In genomic region chr7:110018631-110019482, GRCm38 (mm10) we compare ENCODE assay signal across 8 mouse cellular contexts. TPM values are rescaled to one million over a fixed set of nuclear protein-coding genes. Genes with fewer than 3 reads are reported as not detected.
A peak's percentile ranks its signal among the peaks of the same experiment; 100 is the strongest.
DNase-seq lines count a peak whose midpoint lies in the region; ATAC-seq and TF ChIP-seq lines count a peak whose summit lies in the region.

No protein-coding gene starts in this region.

- peak; percentile 80 for ATAC-seq in forebrain, embryonic 13.5 days
- peak; percentile 82 for ATAC-seq in heart, postnatal 0 days (ENCODE audit: insufficient read depth, low read depth)
- ATAC-seq in liver, embryonic 16.5 days (ENCODE audit: low read depth) = peak; percentile 71
- peak; percentile 84 for ATAC-seq in neural tube, embryonic 13.5 days (ENCODE audit: low read depth)

- peaks cover 0 to 10% of the 10 kb centered on the region in 2 experiments for H3K36me3 ChIP-seq in CH12.LX (replicated peaks in 1 of 2; ENCODE audit: control insufficient read depth in 1 of 2, insufficient read depth in 1 of 2, low read length in 1 of 2)
- no peaks in the 10 kb centered on the region for H3K36me3 ChIP-seq in forebrain, embryonic 13.5 days (ENCODE audit: poor library complexity, severe bottlenecking)
- H3K36me3 ChIP-seq in heart, postnatal 0 days (replicated peaks; ENCODE audit: control insufficient read depth, insufficient read depth, low read length) = no peaks in the 10 kb centered on the region
- H3K36me3 ChIP-seq in liver, embryonic 16.5 days (ENCODE audit: control insufficient read depth, insufficient read depth) = no peaks in the 10 kb centered on the region
- no peaks in the 10 kb centered on the region for H3K36me3 ChIP-seq in neural tube, embryonic 13.5 days
- no peaks in the 10 kb centered on the region for H3K36me3 ChIP-seq in thymus, adult 2 months (ENCODE audit: control insufficient read depth, insufficient read depth, low read length)

- in situ Hi-C loops in CH12.LX (cut with MboI; ENCODE audit: low pct_ligation_motif_present, low pct_unique_long_range_greater_than_20kb, low sequenced_read_pairs) = no loop called here

- peak overlapping the region; percentile 55; the same call in 1 of the 2 replicates for H3K4me2 ChIP-seq in CH12.LX (ENCODE audit: insufficient read depth, low read depth, poor library complexity, severe bottlenecking)
- peak overlapping the region; percentile 89 for H3K4me2 ChIP-seq in forebrain, embryonic 13.5 days
- peak overlapping the region; percentile 84 for H3K4me2 ChIP-seq in heart, postnatal 0 days (ENCODE audit: low read depth, low read length)
- H3K4me2 ChIP-seq in liver, embryonic 16.5 days (ENCODE audit: low read depth, low read length) = peak overlapping the region; percentile 69
- peak overlapping the region; percentile 96 for H3K4me2 ChIP-seq in neural tube, embryonic 13.5 days

- peaks cover 5% of the 10 kb centered on the region for H3K9me3 ChIP-seq in CH12.LX (replicated peaks; ENCODE audit: low read length)
- no peaks in the 10 kb centered on the region for H3K9me3 ChIP-seq in forebrain, embryonic 13.5 days (replicated peaks)
- H3K9me3 ChIP-seq in heart, postnatal 0 days (replicated peaks; ENCODE audit: control insufficient read depth, low read length) = no peaks in the 10 kb centered on the region
- H3K9me3 ChIP-seq in liver, embryonic 16.5 days (replicated peaks; ENCODE audit: control insufficient read depth, low read length) = no peaks in the 10 kb centered on the region
- no peaks in the 10 kb centered on the region for H3K9me3 ChIP-seq in neural tube, embryonic 13.5 days

- H3K9ac ChIP-seq in CH12.LX (ENCODE audit: insufficient read depth, low read depth) = peak overlapping the region; percentile 94
- H3K9ac ChIP-seq in forebrain, embryonic 13.5 days = peak overlapping the region; percentile 98
- peak overlapping the region; percentile 88 for H3K9ac ChIP-seq in heart, postnatal 0 days (replicated peaks; ENCODE audit: low read depth, low read length)
- H3K9ac ChIP-seq in liver, embryonic 16.5 days (ENCODE audit: low read depth, low read length) = peak overlapping the region; percentile 97
- peak overlapping the region; percentile 98 for H3K9ac ChIP-seq in neural tube, embryonic 13.5 days

- TF ChIP-seq EP300 in CH12.LX (IDR thresholded peaks at IDR 0.05; ENCODE audit: low read length) = no peak
- no peak for TF ChIP-seq EP300 in heart, postnatal 0 days (IDR thresholded peaks at IDR 0.05; ENCODE audit: low read depth)

- H3K27ac ChIP-seq in CH12.LX (ENCODE audit: insufficient read depth, low read depth) = peak overlapping the region; percentile 81
- H3K27ac ChIP-seq in bone marrow macrophage, adult 2 months (ENCODE audit: insufficient read depth, low read depth, low read length) = peak overlapping the region; percentile 83
- H3K27ac ChIP-seq in forebrain, embryonic 13.5 days = peak overlapping the region; percentile 90
- H3K27ac ChIP-seq in heart, postnatal 0 days (ENCODE audit: low read depth) = peak overlapping the region; percentile 90
- peak overlapping the region; percentile 92 for H3K27ac ChIP-seq in liver, embryonic 16.5 days (ENCODE audit: low read length)
- peak overlapping the region; percentile 87 for H3K27ac ChIP-seq in neural tube, embryonic 13.5 days (replicated peaks)
- H3K27ac ChIP-seq in thymus, adult 2 months (ENCODE audit: control insufficient read depth, insufficient read depth, low read length) = no peak overlapping the region

- peak; percentile 36 for DNase-seq in CH12.LX (ENCODE audit: extremely low read depth)
- DNase-seq in heart, postnatal 0 days (ENCODE audit: low spot score) = peak; percentile 24
- DNase-seq in kidney, postnatal 25 days = peak; percentile 57 to 83
- peak; percentile 38 for DNase-seq in thymus, adult 2 months

- peaks cover 50% of the 10 kb centered on the region for H3K79me2 ChIP-seq in CH12.LX (replicated peaks; ENCODE audit: control insufficient read depth, extremely low read depth, insufficient read depth, poor library complexity, severe bottlenecking)

- TF ChIP-seq POLR2A in CH12.LX (IDR thresholded peaks at IDR 0.05; ENCODE audit: low read depth, low read length) = no peak
- TF ChIP-seq POLR2A in bone marrow macrophage, adult 2 months (IDR thresholded peaks at IDR 0.05; ENCODE audit: borderline replicate concordance, low read depth, low read length) = no peak
- TF ChIP-seq POLR2A in thymus, adult 2 months (IDR thresholded peaks at IDR 0.05; ENCODE audit: control insufficient read depth, extremely low read depth, insufficient read depth, low read length, poor library complexity) = no peak

- H3K4me3 ChIP-seq in CH12.LX (replicated peaks in 1 of 3; ENCODE audit: low read depth in 2 of 3, low read length in 2 of 3, poor library complexity in 1 of 3) = peak overlapping the region; percentile 93 to 95 (median 94)
- H3K4me3 ChIP-seq in bone marrow macrophage, adult 2 months (ENCODE audit: insufficient read depth, low read length) = peak overlapping the region; percentile 100
- H3K4me3 ChIP-seq in forebrain, embryonic 13.5 days = peak overlapping the region; percentile 100
- H3K4me3 ChIP-seq in heart, postnatal 0 days (ENCODE audit: low read depth, low read length) = peak overlapping the region; percentile 72
- H3K4me3 ChIP-seq in liver, embryonic 16.5 days (ENCODE audit: low read depth, low read length) = peak overlapping the region; percentile 98
- H3K4me3 ChIP-seq in neural tube, embryonic 13.5 days = peak overlapping the region; percentile 96
- peak overlapping the region; percentile 87 for H3K4me3 ChIP-seq in thymus, adult 2 months (ENCODE audit: control insufficient read depth, insufficient read depth, low read length)

- peaks cover 0 to 21% of the 10 kb centered on the region in 2 experiments; a peak in 2 of 4 replicates for H3K4me1 ChIP-seq in CH12.LX (ENCODE audit: control insufficient read depth in 1 of 2, insufficient read depth in 2 of 2)
- H3K4me1 ChIP-seq in bone marrow macrophage, adult 2 months (ENCODE audit: control insufficient read depth, insufficient read depth, low read length) = 0 out of 2 replicates have a peak, but pooled peaks cover 8% of the 10 kb centered on the region
- peaks cover 19% of the 10 kb centered on the region for H3K4me1 ChIP-seq in forebrain, embryonic 13.5 days
- H3K4me1 ChIP-seq in heart, postnatal 0 days (ENCODE audit: control insufficient read depth, insufficient read depth) = peaks cover 9% of the 10 kb centered on the region
- peaks cover 12% of the 10 kb centered on the region for H3K4me1 ChIP-seq in liver, embryonic 16.5 days (ENCODE audit: control insufficient read depth, low read depth, low read length)
- H3K4me1 ChIP-seq in neural tube, embryonic 13.5 days (replicated peaks) = peaks cover 17% of the 10 kb centered on the region
- peaks cover 5% of the 10 kb centered on the region for H3K4me1 ChIP-seq in thymus, adult 2 months (replicated peaks; ENCODE audit: control insufficient read depth, insufficient read depth, low read length)

- H3K27me3 ChIP-seq in CH12.LX (replicated peaks) = no peaks in the 10 kb centered on the region
- no peaks in the 10 kb centered on the region for H3K27me3 ChIP-seq in forebrain, embryonic 13.5 days
- H3K27me3 ChIP-seq in heart, postnatal 0 days (ENCODE audit: control insufficient read depth, insufficient read depth, low read length) = no peaks in the 10 kb centered on the region
- H3K27me3 ChIP-seq in liver, embryonic 16.5 days (ENCODE audit: control insufficient read depth, insufficient read depth, low read depth, low read length) = no peaks in the 10 kb centered on the region
- no peaks in the 10 kb centered on the region for H3K27me3 ChIP-seq in neural tube, embryonic 13.5 days
- H3K27me3 ChIP-seq in thymus, adult 2 months (ENCODE audit: control insufficient read depth, insufficient read depth, low read length) = no peaks in the 10 kb centered on the region

- no peak for TF ChIP-seq RAD21 in CH12.LX (IDR thresholded peaks at IDR 0.05; ENCODE audit: low read depth, low read length)

- under 1% methylated on average over 42 of the region's 42 CpGs for WGBS in forebrain, embryonic 13.5 days
- WGBS in heart, postnatal 0 days = under 1% methylated on average over 42 of the region's 42 CpGs
- under 1% methylated on average over 40 of the region's 42 CpGs for WGBS in liver, embryonic 16.5 days (ENCODE audit: insufficient replicate concordance)
- WGBS in neural tube, embryonic 13.5 days = under 1% methylated on average over 42 of the region's 42 CpGs
- WGBS in thymus, adult 2 months = under 1% methylated on average over 42 of the region's 42 CpGs

- TF ChIP-seq CTCF in CH12.LX (conservative IDR thresholded peaks at IDR 0.05 in 1 of 2, IDR thresholded peaks at IDR 0.05 in 1 of 2; ENCODE audit: low read depth in 2 of 2, low read length in 2 of 2) = no peak
- TF ChIP-seq CTCF in bone marrow macrophage, adult 2 months (IDR thresholded peaks at IDR 0.05; ENCODE audit: low read depth, low read length) = no peak
- TF ChIP-seq CTCF in heart, postnatal 0 days (IDR thresholded peaks at IDR 0.05; ENCODE audit: low read depth) = no peak
- TF ChIP-seq CTCF in thymus, adult 2 months (IDR thresholded peaks at IDR 0.05; ENCODE audit: borderline replicate concordance, control insufficient read depth, extremely low read depth, insufficient read depth, low read length, poor library complexity) = no peak

- dilution Hi-C loops in CH12.LX (cut with MboI; ENCODE audit: extremely low pct_ligation_motif_present, extremely low pct_unique_long_range_greater_than_20kb, low sequenced_read_pairs) = no loop called here

RNA-seq across cellular contexts. Expression of gene Ipo7, which starts 0.8 kb away (rescaled TPM):
- 126 and 137 TPM in 2 replicates for total RNA-seq in CH12.LX (2012; rRNA removed)
- total RNA-seq in CH12.LX (2014; rRNA removed) = 181 and 198 TPM in 2 replicates
- polyA plus RNA-seq in CH12.LX (2012; ENCODE audit: insufficient read length, low read depth) = 183 and 189 TPM in 2 replicates
- 51.7 and 55.2 TPM in 2 replicates for polyA plus RNA-seq in bone marrow macrophage, adult 2 months (2012; ENCODE audit: insufficient read depth, insufficient read length, missing spikeins)
- 45.8 and 51.1 TPM in 2 replicates for polyA plus RNA-seq in forebrain, embryonic 13.5 days (2015; fragmentation: Nextera tagmentation; extraction: Ambion mirVana)
- total RNA-seq in heart, postnatal 0 days (2014; rRNA removed; ENCODE audit: low replicate concordance) = 72.6 and 85.5 TPM in 2 replicates
- polyA plus RNA-seq in heart, postnatal 0 days (2015; fragmentation: Nextera tagmentation; extraction: Ambion mirVana) = 24.0 and 24.3 TPM in 2 replicates
- 18.8 and 21.2 TPM in 2 replicates for polyA plus RNA-seq in liver, embryonic 16.5 days (2015; fragmentation: Nextera tagmentation; extraction: Ambion mirVana)
- 40.2 and 43.3 TPM in 2 replicates for polyA plus RNA-seq in neural tube, embryonic 13.5 days (2015; fragmentation: Nextera tagmentation; extraction: Ambion mirVana)
- polyA plus RNA-seq in thymus, adult 2 months (2012; rRNA removed) = 25.6 and 38.0 TPM in 2 replicates

RNA-seq across cellular contexts. Expression of gene Tmem41b, which starts 32.1 kb away (rescaled TPM):
- 51.1 and 67.6 TPM in 2 replicates for total RNA-seq in CH12.LX (2012; rRNA removed)
- 101 and 106 TPM in 2 replicates for total RNA-seq in CH12.LX (2014; rRNA removed)
- 56.3 and 59.1 TPM in 2 replicates for polyA plus RNA-seq in CH12.LX (2012; ENCODE audit: insufficient read length, low read depth)
- 43.1 and 47.3 TPM in 2 replicates for polyA plus RNA-seq in bone marrow macrophage, adult 2 months (2012; ENCODE audit: insufficient read depth, insufficient read length, missing spikeins)
- polyA plus RNA-seq in forebrain, embryonic 13.5 days (2015; fragmentation: Nextera tagmentation; extraction: Ambion mirVana) = 69.5 and 71.4 TPM in 2 replicates
- 66.4 and 93.7 TPM in 2 replicates for total RNA-seq in heart, postnatal 0 days (2014; rRNA removed; ENCODE audit: low replicate concordance)
- polyA plus RNA-seq in heart, postnatal 0 days (2015; fragmentation: Nextera tagmentation; extraction: Ambion mirVana) = 63.7 and 64.8 TPM in 2 replicates
- 25.0 and 26.4 TPM in 2 replicates for polyA plus RNA-seq in liver, embryonic 16.5 days (2015; fragmentation: Nextera tagmentation; extraction: Ambion mirVana)
- polyA plus RNA-seq in neural tube, embryonic 13.5 days (2015; fragmentation: Nextera tagmentation; extraction: Ambion mirVana) = 63.7 and 73.2 TPM in 2 replicates
- 17.4 and 19.9 TPM in 2 replicates for polyA plus RNA-seq in thymus, adult 2 months (2012; rRNA removed)

RNA-seq across cellular contexts. Expression of gene Zfp143, which starts 42.2 kb away (rescaled TPM):
- total RNA-seq in CH12.LX (2012; rRNA removed) = 17.0 and 18.4 TPM in 2 replicates
- total RNA-seq in CH12.LX (2014; rRNA removed) = 22.7 and 23.4 TPM in 2 replicates
- 17.1 and 17.5 TPM in 2 replicates for polyA plus RNA-seq in CH12.LX (2012; ENCODE audit: insufficient read length, low read depth)
- polyA plus RNA-seq in bone marrow macrophage, adult 2 months (2012; ENCODE audit: insufficient read depth, insufficient read length, missing spikeins) = 17.4 and 22.2 TPM in 2 replicates
- 27.2 and 27.6 TPM in 2 replicates for polyA plus RNA-seq in forebrain, embryonic 13.5 days (2015; fragmentation: Nextera tagmentation; extraction: Ambion mirVana)
- total RNA-seq in heart, postnatal 0 days (2014; rRNA removed; ENCODE audit: low replicate concordance) = 5.4 and 21.0 TPM in 2 replicates
- polyA plus RNA-seq in heart, postnatal 0 days (2015; fragmentation: Nextera tagmentation; extraction: Ambion mirVana) = 8.5 and 9.6 TPM in 2 replicates
- polyA plus RNA-seq in liver, embryonic 16.5 days (2015; fragmentation: Nextera tagmentation; extraction: Ambion mirVana) = 9.4 and 10.3 TPM in 2 replicates
- 19.3 and 20.9 TPM in 2 replicates for polyA plus RNA-seq in neural tube, embryonic 13.5 days (2015; fragmentation: Nextera tagmentation; extraction: Ambion mirVana)
- 31.5 and 35.0 TPM in 2 replicates for polyA plus RNA-seq in thymus, adult 2 months (2012; rRNA removed)

RNA-seq across cellular contexts. Expression of gene Dennd5a, which starts 58.6 kb away (rescaled TPM):
- 14.8 and 20.7 TPM in 2 replicates for total RNA-seq in CH12.LX (2012; rRNA removed)
- 29.5 and 32.8 TPM in 2 replicates for total RNA-seq in CH12.LX (2014; rRNA removed)
- polyA plus RNA-seq in CH12.LX (2012; ENCODE audit: insufficient read length, low read depth) = 15.8 and 24.6 TPM in 2 replicates
- polyA plus RNA-seq in bone marrow macrophage, adult 2 months (2012; ENCODE audit: insufficient read depth, insufficient read length, missing spikeins) = 159 and 160 TPM in 2 replicates
- 47.9 and 49.3 TPM in 2 replicates for polyA plus RNA-seq in forebrain, embryonic 13.5 days (2015; fragmentation: Nextera tagmentation; extraction: Ambion mirVana)
- 171 and 205 TPM in 2 replicates for total RNA-seq in heart, postnatal 0 days (2014; rRNA removed; ENCODE audit: low replicate concordance)
- polyA plus RNA-seq in heart, postnatal 0 days (2015; fragmentation: Nextera tagmentation; extraction: Ambion mirVana) = 31.1 and 34.6 TPM in 2 replicates
- polyA plus RNA-seq in liver, embryonic 16.5 days (2015; fragmentation: Nextera tagmentation; extraction: Ambion mirVana) = 5.9 and 7.0 TPM in 2 replicates
- 42.2 and 42.5 TPM in 2 replicates for polyA plus RNA-seq in neural tube, embryonic 13.5 days (2015; fragmentation: Nextera tagmentation; extraction: Ambion mirVana)
- 35.0 and 44.0 TPM in 2 replicates for polyA plus RNA-seq in thymus, adult 2 months (2012; rRNA removed)
